Mouse (Mus musculus) urinary bladder, postnatal 36 days (tissue): Measurements from ENCODE around the gene Atg5.
A peak's percentile ranks its signal among the peaks of the same experiment; 100 is the strongest.
"Not testable (repeated sequence)": the region's sequence is repeated elsewhere in the genome, so short reads cannot be mapped to it uniquely, and the experiment has no call there.

Experiments used
- DNase-seq, 2 experiments: peaks; one replicate each; pipeline ENCODE4 v3.0.0; 2022; ENCODE audit warnings: low spot score in 2 of 2, mixed read lengths in 1 of 2

Atg5 gene

GRCm38 (mm10) chr10:44268145-44268860 lies at the start of gene Atg5:
Gene Atg5 (plus strand): TSS chr10:44268358.
- peak; percentile 98 to 99 for DNase-seq

GRCm38 (mm10) chr10:44219073-44219472 lies 49.1 kb upstream of the Atg5 start:
- not testable (repeated sequence) for DNase-seq

- DNase-seq, result no peak
These were observed 43.8 kb upstream of the Atg5 start for GRCm38 (mm10) chr10:44224345-44224744.

GRCm38 (mm10) chr10:44233351-44233750 lies 34.8 kb upstream of the Atg5 start:
- not testable (repeated sequence) for DNase-seq

GRCm38 (mm10) chr10:44235298-44235697 lies 32.9 kb upstream of the Atg5 start:
- not testable (repeated sequence) for DNase-seq

- no peak for DNase-seq
These were observed 11.5 kb upstream of the Atg5 start for GRCm38 (mm10) chr10:44256624-44257023.

- DNase-seq, result peak in 1 of 2 experiments; percentile 20
These were observed 2.3 kb upstream of the Atg5 start for GRCm38 (mm10) chr10:44265835-44266234.

- DNase-seq, result no peak
These were observed 1.6 kb upstream of the Atg5 start for GRCm38 (mm10) chr10:44266561-44266960.

- DNase-seq, result no peak
These were observed 574 bp upstream of the Atg5 start for GRCm38 (mm10) chr10:44267426-44268142.

GRCm38 (mm10) chr10:44269211-44269610 lies 1.1 kb downstream of the Atg5 start:
- no peak for DNase-seq

GRCm38 (mm10) chr10:44282323-44282722 lies 14.2 kb downstream of the Atg5 start:
- no peak for DNase-seq

GRCm38 (mm10) chr10:44285106-44285505 lies 16.9 kb downstream of the Atg5 start:
- DNase-seq, result no peak

- DNase-seq, result no peak
These were observed 17.8 kb downstream of the Atg5 start for GRCm38 (mm10) chr10:44285935-44286334.

- no peak for DNase-seq
These were observed 22.7 kb downstream of the Atg5 start for GRCm38 (mm10) chr10:44290876-44291275.

GRCm38 (mm10) chr10:44292205-44292604 lies 24.0 kb downstream of the Atg5 start:
- no peak for DNase-seq

- DNase-seq, result no peak
These were observed 31.0 kb downstream of the Atg5 start for GRCm38 (mm10) chr10:44299165-44299564.

GRCm38 (mm10) chr10:44300078-44300477 lies 31.9 kb downstream of the Atg5 start:
- DNase-seq, result no peak

- no peak for DNase-seq
These were observed 35.6 kb downstream of the Atg5 start for GRCm38 (mm10) chr10:44303648-44304329.

GRCm38 (mm10) chr10:44304330-44304717 lies 36.2 kb downstream of the Atg5 start:
- no peak for DNase-seq

- DNase-seq, result no peak
These were observed 36.7 kb downstream of the Atg5 start for GRCm38 (mm10) chr10:44304845-44305244.

- no peak for DNase-seq
These were observed 38.1 kb downstream of the Atg5 start for GRCm38 (mm10) chr10:44306308-44306707.

- no peak for DNase-seq
These were observed 40.1 kb downstream of the Atg5 start for GRCm38 (mm10) chr10:44308280-44308679.

GRCm38 (mm10) chr10:44309250-44309649 lies 41.1 kb downstream of the Atg5 start:
- no peak for DNase-seq
